Mouse (Mus musculus): Measurements from ENCODE around the gene Zfp334. TPM values are rescaled to one million over a fixed set of nuclear protein-coding genes. Genes with fewer than 3 reads are reported as not detected.

The Zfp334 gene
- polyA plus RNA-seq, 1 experiment from 2014 or later, result 10.4 TPM

GRCm38 (mm10) chr2:165332610-165333210 lies 55.3 kb downstream of the Zfp334 start:
- Histone ChIP-seq H3K27me3 (peaks cover 13% of the 10 kb centered on the region; the same call in 1 of the 2 replicates), H3K9me3 (peaks cover 3% of the 10 kb centered on the region; the same call in 1 of the 2 replicates), H3K9ac (no peak overlapping the region), H3K27ac (no peak overlapping the region), H3K4me2 (replicated peaks) (no peak overlapping the region), H3K4me1 (0 out of 2 replicates have a peak, but pooled peaks cover 3% of the 10 kb centered on the region), H3K4me3 (no peak overlapping the region), H3K36me3 (no peaks in the 10 kb centered on the region)
- WGBS, result 52% methylated on average over 14 of the region's 14 CpGs
- ATAC-seq (ENCODE audit: low FRiP score, low read depth), result no peak

- Histone ChIP-seq H3K9me3 (peaks cover 3% of the 10 kb centered on the region; the same call in 1 of the 2 replicates), H3K4me3 (no peak overlapping the region), H3K4me2 (replicated peaks) (no peak overlapping the region), H3K27me3 (peaks cover 13% of the 10 kb centered on the region; the same call in 1 of the 2 replicates), H3K36me3 (no peaks in the 10 kb centered on the region), H3K9ac (no peak overlapping the region), H3K4me1 (peaks cover 22% of the 10 kb centered on the region), H3K27ac (no peak overlapping the region)
- no peak for ATAC-seq (ENCODE audit: low FRiP score, low read depth)
- 39% methylated on average over 3 of the region's 3 CpGs for WGBS
These were observed 58.4 kb downstream of the Zfp334 start for GRCm38 (mm10) chr2:165329703-165330102.

- Histone ChIP-seq H3K9me3 (peaks cover 3% of the 10 kb centered on the region; the same call in 1 of the 2 replicates), H3K36me3 (0 out of 2 replicates have a peak, but pooled peaks cover under 1% of the 10 kb centered on the region), H3K4me1 (peaks cover 31% of the 10 kb centered on the region), H3K4me2 (replicated peaks) (no peak overlapping the region), H3K4me3 (no peak overlapping the region), H3K9ac (no peak overlapping the region), H3K27me3 (peaks cover 13% of the 10 kb centered on the region; the same call in 1 of the 2 replicates), H3K27ac (no peak overlapping the region)
- 71% methylated on average over 5 of the region's 5 CpGs for WGBS
- no peak for ATAC-seq (ENCODE audit: low FRiP score, low read depth)
These were observed 59.3 kb downstream of the Zfp334 start for GRCm38 (mm10) chr2:165328746-165329145.

- peak overlapping the region; percentile 71 for H3K9ac ChIP-seq
- H3K4me2 ChIP-seq (replicated peaks), result peak overlapping the region; percentile 94
- no peak overlapping the region for H3K27ac ChIP-seq
- no peak for ATAC-seq (ENCODE audit: low FRiP score, low read depth)
- H3K27me3 ChIP-seq, result peaks cover 8% of the 10 kb centered on the region; the same call in 1 of the 2 replicates
- H3K36me3 ChIP-seq, result 0 out of 2 replicates have a peak, but pooled peaks cover 3% of the 10 kb centered on the region
- WGBS, result 43% methylated on average over 7 of the region's 7 CpGs
- H3K4me1 ChIP-seq, result peaks cover 32% of the 10 kb centered on the region
- peaks cover 3% of the 10 kb centered on the region; the same call in 1 of the 2 replicates for H3K9me3 ChIP-seq
- H3K4me3 ChIP-seq, result peak overlapping the region; percentile 94
These were observed 60.7 kb downstream of the Zfp334 start for GRCm38 (mm10) chr2:165327386-165327785.

- Histone ChIP-seq H3K9ac (peak within 1 kb of the TSS; percentile 94), H3K4me1 (peaks cover 35% of the 10 kb centered on the region), H3K9me3 (peaks cover 3% of the 10 kb centered on the region; the same call in 1 of the 2 replicates), H3K4me2 (replicated peaks) (peak within 1 kb of the TSS; percentile 94), H3K27ac (peak within 1 kb of the TSS; percentile 67), H3K4me3 (peak within 1 kb of the TSS; percentile 94), H3K27me3 (0 out of 2 replicates have a peak, but pooled peaks cover 8% of the 10 kb centered on the region), H3K36me3 (0 out of 2 replicates have a peak, but pooled peaks cover 3% of the 10 kb centered on the region)
- peak; percentile 100 for ATAC-seq (ENCODE audit: low FRiP score, low read depth)
- WGBS, result under 1% methylated on average over 55 of the region's 55 CpGs
These were observed 61.5 kb downstream of the Zfp334 start, which contains the start of gene Elmo2 for GRCm38 (mm10) chr2:165326304-165327190. Elmo2 (minus strand) TSS chr2:165326479.

GRCm38 (mm10) chr2:165325521-165326303 lies 62.3 kb downstream of the Zfp334 start:
- Histone ChIP-seq H3K27me3 (0 out of 2 replicates have a peak, but pooled peaks cover 8% of the 10 kb centered on the region), H3K4me3 (peak overlapping the region; percentile 94), H3K27ac (peak overlapping the region; percentile 67), H3K4me1 (peaks cover 43% of the 10 kb centered on the region), H3K9me3 (no peaks in the 10 kb centered on the region), H3K36me3 (0 out of 2 replicates have a peak, but pooled peaks cover 3% of the 10 kb centered on the region), H3K9ac (peak overlapping the region; percentile 94), H3K4me2 (replicated peaks) (peak overlapping the region; percentile 94)
- WGBS, result under 1% methylated on average over 30 of the region's 30 CpGs
- ATAC-seq (ENCODE audit: low FRiP score, low read depth), result peak; percentile 44

Other genes starting within 250 kb of the Zfp334 start
- gene Cdh22, start 153.4 kb downstream of the Zfp334 start, polyA plus RNA-seq (2015; fragmentation: Nextera tagmentation; extraction: Ambion mirVana), result 0.79 and 1.2 TPM in 2 replicates
- 56.3 and 56.4 TPM in 2 replicates for gene Slc35c2, start 100.4 kb downstream of the Zfp334 start, polyA plus RNA-seq (2015; fragmentation: Nextera tagmentation; extraction: Ambion mirVana)
- 83.0 and 86.4 TPM in 2 replicates for gene Elmo2, start 61.8 kb downstream of the Zfp334 start, polyA plus RNA-seq (2015; fragmentation: Nextera tagmentation; extraction: Ambion mirVana)
- gene Zfp663, start 19.5 kb downstream of the Zfp334 start, polyA plus RNA-seq (2015; fragmentation: Nextera tagmentation; extraction: Ambion mirVana), result 0.31 and 0.75 TPM in 2 replicates
- gene Ocstamp, start 12.1 kb upstream of the Zfp334 start, polyA plus RNA-seq (2015; fragmentation: Nextera tagmentation; extraction: Ambion mirVana), result 0.05 TPM in 1 of 2 replicates, not detected in the other
- 0.13 and 0.15 TPM in 2 replicates for gene Slc13a3, start 85.0 kb upstream of the Zfp334 start, polyA plus RNA-seq (2015; fragmentation: Nextera tagmentation; extraction: Ambion mirVana)
- gene Trp53rka, start 105.1 kb upstream of the Zfp334 start, polyA plus RNA-seq (2015; fragmentation: Nextera tagmentation; extraction: Ambion mirVana), result 44.8 and 45.0 TPM in 2 replicates
- gene Slc2a10, start 115.5 kb upstream of the Zfp334 start, polyA plus RNA-seq (2015; fragmentation: Nextera tagmentation; extraction: Ambion mirVana), result 11.0 and 12.6 TPM in 2 replicates
- gene Eya2, start 206.8 kb upstream of the Zfp334 start, polyA plus RNA-seq (2015; fragmentation: Nextera tagmentation; extraction: Ambion mirVana), result 17.2 and 17.5 TPM in 2 replicates

All from limb, embryonic 13.5 days (tissue).